Mouse (Mus musculus): ENCODE data around the gene Rab36. TPM values are rescaled to one million over a fixed set of nuclear protein-coding genes. Genes with fewer than 3 reads are reported as not detected.

Gene Rab36
- total RNA-seq, 1 experiment from 2014 or later: 9.7 TPM

GRCm38 (mm10) chr10:75070281-75070976, 33.6 kb downstream of the Rab36 start:
- DNase-seq: peak; percentile 52

GRCm38 (mm10) chr10:75075665-75076064, 38.8 kb downstream of the Rab36 start:
- no peak for DNase-seq

GRCm38 (mm10) chr10:75078174-75079128, 41.6 kb downstream of the Rab36 start:
- DNase-seq: no peak

- no peak for DNase-seq
Measured at GRCm38 (mm10) chr10:75085330-75085729, 48.5 kb downstream of the Rab36 start.

- no peak for DNase-seq
Measured at GRCm38 (mm10) chr10:75088471-75088870, 51.6 kb downstream of the Rab36 start.

- DNase-seq: no peak
Measured at GRCm38 (mm10) chr10:75091478-75092152, 54.8 kb downstream of the Rab36 start.

- no peak for DNase-seq
Measured at GRCm38 (mm10) chr10:75093252-75093987, 56.6 kb downstream of the Rab36 start.

GRCm38 (mm10) chr10:75094338-75094737, 57.5 kb downstream of the Rab36 start:
- DNase-seq: no peak

GRCm38 (mm10) chr10:75095216-75095615, 58.4 kb downstream of the Rab36 start:
- DNase-seq: no peak

- no peak for DNase-seq
Measured at GRCm38 (mm10) chr10:75098446-75099183, 61.8 kb downstream of the Rab36 start.

GRCm38 (mm10) chr10:75100298-75100697, 63.4 kb downstream of the Rab36 start:
- DNase-seq: no peak

- no peak for DNase-seq
Measured at GRCm38 (mm10) chr10:75103502-75103901, 66.6 kb downstream of the Rab36 start.

Other genes starting within 250 kb of the Rab36 start
- 2.5 and 3.2 TPM in 2 replicates for gene Gnaz, start 69.9 kb upstream of the Rab36 start, total RNA-seq (2021)
- 0.52 and 0.53 TPM in 2 replicates for gene Rsph14, start 4.5 kb upstream of the Rab36 start, total RNA-seq (2021)
- 26.3 and 27.1 TPM in 2 replicates for gene Bcr, start 23.5 kb downstream of the Rab36 start, total RNA-seq (2021)
- gene Specc1l, start 175.0 kb downstream of the Rab36 start, total RNA-seq (2021): 43.6 and 50.7 TPM in 2 replicates